Mouse (Mus musculus) mesoderm, embryonic 11.5 days (tissue): ENCODE results near the gene Blvrb.

ENCODE experiments used
- DNase-seq: peaks from one replicate; pipeline ENCODE4 v3.0.0-alpha.2; 2012; ENCODE audit warnings: low read depth, low spot score

Gene Blvrb

DNA sequence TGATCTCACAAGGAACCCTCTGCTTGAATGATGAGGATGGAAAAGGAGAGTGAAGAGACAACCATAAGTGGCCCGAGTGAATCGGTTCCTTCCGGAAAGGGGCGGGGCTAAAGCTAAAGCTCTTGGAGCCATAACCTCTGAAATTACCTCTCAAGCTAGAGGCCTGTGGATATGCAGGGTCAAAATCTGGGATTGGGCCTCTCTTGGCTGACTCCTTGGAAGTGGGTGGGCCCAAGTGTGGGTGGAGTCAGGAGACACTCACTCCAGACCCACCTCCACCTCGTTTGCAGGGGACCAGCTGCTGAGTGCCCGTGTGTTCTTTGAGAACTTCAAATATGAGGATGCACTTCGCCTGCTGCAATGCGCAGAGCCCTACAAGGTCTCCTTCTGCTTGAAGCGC is 67.2 kb downstream of the Blvrb start:
- DNase-seq = no peak
